Mouse (Mus musculus) cerebellum, postnatal 10 days (tissue): Measurements from ENCODE around the gene Mnx1.

ENCODE experiments used
- DNase-seq, 2 experiments: peaks; one replicate each; pipeline ENCODE4 v3.0.0; 2021; ENCODE audit warnings: mixed read lengths in 2 of 2

Gene Mnx1

DNA sequence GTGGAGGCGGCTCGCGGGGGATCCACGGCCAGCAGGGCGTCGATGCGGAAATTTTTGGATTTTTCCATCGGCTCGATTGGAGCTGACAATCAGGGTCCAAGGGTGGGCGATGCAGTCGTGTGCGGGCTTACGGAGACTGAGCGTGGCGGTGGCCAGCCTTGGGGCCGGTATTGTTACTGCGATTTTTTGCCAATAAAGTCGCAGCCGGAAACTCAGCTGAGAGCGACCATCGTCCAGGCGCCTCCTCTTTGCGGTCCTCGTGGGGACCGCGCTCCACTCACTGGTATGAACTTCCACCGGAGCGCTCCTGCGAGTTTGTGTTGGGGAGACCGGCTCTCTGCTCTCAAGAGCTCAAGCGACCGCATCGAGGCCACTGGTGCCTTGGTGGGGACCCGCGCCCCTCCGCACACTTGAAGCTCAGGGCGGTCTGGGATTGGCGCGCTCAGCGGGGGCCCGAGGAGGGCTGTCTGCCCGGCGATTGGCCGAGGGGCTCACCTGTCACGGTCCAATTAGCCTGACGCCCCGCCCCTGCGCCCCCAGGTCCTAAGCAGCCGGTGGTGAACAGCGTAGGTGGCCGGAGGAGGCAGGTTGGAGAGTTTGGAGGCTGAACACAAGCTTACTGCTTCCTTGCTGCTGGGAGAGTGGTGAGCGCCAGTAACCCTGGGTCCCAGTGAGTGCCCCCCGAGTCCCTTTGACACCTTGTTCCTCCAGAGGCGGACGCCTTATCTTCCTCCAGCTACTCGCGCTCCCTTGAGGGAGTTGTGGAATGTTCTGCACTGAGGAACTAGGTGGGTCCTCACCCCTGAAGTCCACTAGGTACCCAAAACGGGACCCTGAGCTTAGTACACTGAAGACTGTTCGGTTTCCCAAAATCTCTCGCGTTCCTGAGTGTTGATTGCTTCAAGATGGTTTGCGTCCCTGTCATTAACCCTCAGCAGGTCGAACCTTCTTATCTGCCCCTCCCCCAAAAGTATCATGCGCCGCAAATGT lies at the start of gene Mnx1:
Gene Mnx1 (minus strand): TSS at position 263 of the 990 bp plus-strand sequence.
- DNase-seq = peak; percentile 37 to 52

DNA sequence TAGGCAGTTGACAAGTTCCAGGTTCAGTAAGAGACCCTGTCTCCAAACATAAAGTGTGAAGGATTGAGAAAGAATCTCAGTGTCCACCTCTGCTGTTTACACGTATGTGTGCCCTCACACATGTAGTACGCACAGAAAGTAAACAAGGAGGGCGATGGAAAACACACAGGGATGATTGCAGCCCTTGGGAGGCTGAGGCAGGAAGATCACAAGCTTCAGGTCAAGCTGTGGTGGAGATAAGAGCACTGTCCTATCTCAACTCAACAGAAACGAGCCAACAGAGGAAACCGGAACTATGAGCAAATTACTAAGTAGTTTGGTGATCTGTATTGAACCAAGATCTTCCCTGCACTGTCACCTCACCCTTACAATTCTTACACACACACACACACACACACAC lies 38.2 kb upstream of the Mnx1 start:
- DNase-seq = no peak

DNA sequence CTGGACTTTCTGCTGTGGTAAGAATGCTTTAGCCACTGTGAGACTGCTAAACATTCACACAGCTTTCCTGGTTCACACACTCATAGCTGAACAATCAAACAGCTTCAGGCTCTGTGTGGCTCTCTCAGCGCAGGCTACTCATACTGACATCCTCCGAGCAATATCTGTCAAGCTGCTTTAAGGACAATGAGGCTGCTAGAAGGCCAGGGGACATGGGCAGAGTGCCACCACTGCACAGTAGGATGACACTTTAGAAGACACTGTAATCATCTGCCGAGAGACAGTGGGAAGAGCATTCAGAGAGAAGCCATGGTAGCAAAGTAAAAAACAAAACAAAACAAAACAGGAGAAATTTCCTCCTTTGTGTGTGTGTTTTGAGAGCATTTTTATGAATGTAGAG lies 37.6 kb upstream of the Mnx1 start:
- peak; percentile 12 to 39 for DNase-seq

DNA sequence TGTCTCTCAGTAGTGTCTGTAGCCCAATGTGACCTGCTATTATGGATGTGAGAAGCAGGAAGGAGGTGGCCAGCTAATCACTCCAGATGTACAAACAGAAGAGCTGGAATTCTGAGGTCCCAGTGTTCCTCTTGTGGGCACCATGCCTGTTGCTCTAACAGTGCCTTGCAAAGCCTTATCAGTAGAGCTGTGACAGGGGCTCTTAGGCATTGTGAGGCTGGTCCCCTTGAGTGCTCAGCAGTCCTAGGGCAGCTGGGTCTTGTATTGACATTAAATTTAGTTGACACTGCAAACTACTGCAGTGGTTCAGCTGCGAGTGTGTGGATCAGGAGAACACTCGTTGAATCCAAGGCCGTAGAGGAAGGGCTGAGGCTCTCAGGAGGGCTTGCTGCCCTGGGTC lies 28.7 kb upstream of the Mnx1 start:
- DNase-seq = no peak

DNA sequence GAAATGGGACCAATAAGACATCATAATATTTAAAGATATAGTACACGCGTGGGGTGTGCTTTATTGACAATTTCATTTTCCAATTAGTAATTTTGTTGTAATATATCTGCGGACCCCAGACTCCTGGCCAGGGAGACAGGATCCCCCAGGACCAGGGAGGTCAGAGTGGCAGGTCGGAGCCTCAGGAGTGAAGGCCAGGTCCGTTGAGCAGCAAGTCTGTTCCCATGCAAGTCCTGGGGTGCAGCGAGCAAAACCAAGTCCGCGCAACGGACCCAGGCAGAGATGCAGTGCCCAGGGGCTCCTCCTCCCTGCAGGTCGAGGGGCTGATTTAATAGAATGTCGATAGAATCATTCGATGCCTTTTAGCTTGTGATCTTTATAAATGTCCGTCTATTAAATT lies 9.1 kb upstream of the Mnx1 start:
- DNase-seq = peak in 1 of 2 experiments; percentile 27

DNA sequence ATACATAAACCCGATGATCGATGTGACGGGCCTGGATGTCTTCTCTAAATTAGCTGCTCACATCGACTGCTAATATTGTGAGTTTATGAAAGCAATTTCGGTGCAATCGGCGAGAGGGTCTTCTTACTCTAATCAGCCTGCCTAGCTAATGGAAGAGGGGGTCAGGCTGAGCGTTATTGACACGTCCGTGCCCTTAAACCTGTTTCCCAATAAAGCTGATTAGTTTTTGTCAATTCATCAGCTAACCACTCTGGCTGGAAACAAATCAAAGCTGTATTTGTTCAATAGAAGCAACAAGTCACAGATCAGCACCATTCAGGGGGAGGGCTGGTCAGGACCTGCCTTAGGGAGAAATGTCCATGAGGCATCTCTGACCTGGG lies 7.7 kb upstream of the Mnx1 start:
- DNase-seq = peak in 1 of 2 experiments; percentile 4

DNA sequence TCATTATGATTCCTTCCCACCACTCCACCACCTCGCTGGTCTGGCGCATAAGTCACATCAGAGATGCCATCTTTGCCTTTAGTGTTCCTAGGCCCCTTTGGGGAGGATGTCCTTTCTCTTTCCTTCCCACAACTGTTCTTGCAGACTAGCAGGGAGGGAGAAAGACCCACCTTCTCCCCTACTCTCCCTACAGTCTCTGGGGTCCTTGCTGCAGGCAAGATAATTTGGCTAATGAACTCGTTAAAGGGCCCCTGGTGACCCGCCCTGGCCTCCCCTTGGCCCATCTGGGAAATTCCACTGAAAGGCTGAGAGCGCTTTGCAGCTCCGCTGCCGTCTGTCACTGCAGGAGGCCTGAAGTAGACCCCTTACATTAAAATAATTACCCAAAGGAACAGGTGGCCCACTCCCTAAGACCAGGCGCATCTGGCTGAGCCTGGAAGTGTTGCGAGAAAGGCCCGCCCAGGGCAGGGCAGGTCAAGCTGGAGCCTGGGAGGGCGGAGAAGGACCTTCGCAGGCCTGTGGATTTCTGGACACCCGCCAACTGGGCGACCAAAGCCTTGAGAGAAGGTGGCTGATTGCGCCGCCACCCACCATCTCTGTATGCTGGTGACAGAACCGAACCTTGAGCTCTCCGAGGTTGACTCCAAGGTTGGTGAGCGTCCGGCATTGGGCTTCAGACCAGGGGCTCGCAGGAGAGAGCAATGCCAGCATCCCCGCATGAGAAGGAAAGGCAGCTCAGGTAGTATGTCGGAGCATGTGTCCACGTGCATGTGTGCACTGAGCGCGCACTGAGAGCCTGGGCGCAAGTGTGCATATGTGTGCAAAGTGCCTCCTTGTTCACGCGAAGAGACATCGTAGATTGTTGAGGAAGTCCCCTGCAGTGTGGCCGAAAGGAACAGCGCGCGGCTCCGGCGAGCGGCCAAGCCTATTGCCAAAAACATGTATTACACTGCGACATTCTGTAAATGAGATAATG lies 7.0 kb upstream of the Mnx1 start:
- peak; percentile 47 to 48 for DNase-seq

DNA sequence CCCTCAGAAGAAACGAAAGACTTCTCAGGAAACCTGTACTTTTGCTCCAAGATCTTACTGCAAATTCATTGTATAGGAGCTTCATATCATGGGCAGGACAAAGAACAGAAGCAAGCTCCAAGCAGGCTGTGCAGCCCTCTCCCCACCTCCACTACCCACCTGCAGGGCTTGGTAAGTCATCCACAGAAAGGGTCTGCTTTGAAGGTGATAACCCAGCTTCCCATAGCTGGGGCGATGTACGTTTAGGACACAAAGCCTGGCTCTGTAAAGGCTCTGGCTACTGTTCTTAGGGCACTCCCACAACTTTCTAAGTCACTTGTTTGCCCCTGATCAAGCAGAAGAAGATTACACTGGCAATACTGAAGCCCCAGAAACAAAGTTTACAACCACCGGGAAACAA lies 5.5 kb upstream of the Mnx1 start:
- DNase-seq = no peak

DNA sequence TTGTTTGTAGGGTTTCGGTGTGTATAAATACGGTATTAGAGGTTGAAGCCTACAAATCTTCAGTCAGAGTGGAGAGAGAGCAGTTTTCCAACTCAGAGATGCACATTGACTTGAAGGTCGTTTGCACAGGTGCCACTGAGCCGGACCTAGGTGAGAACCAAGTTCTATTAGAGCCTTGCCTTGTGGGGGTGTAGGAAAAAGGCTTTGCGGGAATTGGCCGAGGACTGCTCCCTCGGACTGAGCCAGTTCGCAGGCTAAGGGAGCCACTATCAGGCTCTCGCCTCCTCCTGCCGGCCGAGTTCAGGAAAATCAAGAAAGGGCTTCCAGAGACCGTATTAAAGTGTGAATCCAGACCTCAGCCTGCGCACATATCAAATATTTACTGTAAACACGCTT lies 926 bp upstream of the Mnx1 start:
- peak; percentile 66 to 71 for DNase-seq

DNA sequence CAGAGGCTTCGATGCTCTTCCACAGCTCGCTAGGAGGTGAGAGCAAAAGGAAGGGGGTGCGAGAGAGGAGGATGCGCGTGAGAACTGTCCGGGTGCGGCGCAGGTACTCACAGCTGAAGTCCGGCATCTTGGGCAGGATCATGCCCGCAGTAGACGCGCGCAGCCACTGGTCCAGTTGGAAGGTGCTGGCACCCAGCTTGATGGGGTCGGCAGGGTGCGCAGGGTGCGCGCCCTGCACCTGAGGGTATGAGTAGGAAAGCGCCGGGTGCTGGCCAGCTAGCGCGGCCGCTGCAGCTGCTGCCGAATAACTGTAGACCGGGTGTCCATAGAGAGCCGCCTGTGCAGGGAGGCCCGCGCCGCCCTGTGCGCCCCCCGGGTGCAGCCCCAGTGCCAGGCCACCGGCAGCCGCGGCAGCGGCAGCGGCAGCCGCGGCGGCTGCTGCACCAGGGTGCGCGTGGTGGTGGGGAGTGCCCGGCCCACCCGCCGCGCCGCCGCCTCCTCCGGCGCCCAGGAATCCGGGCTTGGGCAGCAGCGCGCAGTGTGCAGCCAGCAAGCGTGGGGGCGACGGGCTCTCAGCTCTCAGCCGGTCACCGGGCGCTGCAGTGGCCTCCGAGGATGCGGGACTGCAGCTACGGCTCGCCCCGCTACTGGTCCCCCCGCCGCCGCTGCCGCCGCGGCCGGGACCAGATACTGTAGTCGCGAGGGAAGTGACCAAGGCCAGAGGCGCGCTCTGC lies 629 bp downstream of the Mnx1 start:
- DNase-seq = peak in 1 of 2 experiments; percentile 25

DNA sequence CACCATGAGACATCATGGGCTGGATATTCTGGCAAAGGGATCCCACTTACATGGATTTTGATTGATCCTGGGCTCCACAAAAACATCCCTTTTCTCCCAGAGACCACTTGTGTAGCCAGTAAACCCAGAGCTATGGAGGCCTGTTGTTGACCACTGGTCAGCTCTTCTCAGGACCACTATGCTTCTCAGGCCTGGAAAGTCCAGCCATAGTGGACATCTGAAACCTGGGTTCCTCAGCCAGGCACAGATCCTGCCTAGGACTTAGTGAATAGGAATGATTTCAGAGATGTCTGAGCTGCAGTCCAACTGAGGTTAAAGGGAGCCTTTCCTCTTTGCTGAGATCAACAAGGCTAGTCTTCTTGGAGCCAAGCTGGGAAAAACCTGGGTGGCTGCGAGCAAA lies 2.2 kb downstream of the Mnx1 start:
- peak in 1 of 2 experiments; percentile 12 for DNase-seq

DNA sequence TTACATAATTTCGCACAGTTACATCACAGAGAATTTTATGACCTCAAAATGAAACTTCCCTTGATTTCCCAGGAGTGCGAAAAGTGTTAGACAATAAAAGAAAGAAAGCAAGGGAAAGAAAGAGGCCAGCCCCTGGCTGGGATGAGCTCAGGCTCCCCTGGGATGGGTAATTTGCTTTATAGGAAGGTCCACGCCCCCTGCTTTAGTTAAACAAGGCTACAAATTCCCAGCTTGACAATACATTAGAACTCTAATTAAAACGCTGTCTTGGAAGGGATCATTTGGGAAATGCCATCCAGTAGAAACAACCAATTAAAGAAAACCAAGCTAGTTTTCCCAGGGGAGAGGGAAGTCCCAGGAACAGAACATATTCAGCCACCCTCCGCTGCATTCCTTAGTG lies 2.7 kb downstream of the Mnx1 start:
- no peak for DNase-seq

DNA sequence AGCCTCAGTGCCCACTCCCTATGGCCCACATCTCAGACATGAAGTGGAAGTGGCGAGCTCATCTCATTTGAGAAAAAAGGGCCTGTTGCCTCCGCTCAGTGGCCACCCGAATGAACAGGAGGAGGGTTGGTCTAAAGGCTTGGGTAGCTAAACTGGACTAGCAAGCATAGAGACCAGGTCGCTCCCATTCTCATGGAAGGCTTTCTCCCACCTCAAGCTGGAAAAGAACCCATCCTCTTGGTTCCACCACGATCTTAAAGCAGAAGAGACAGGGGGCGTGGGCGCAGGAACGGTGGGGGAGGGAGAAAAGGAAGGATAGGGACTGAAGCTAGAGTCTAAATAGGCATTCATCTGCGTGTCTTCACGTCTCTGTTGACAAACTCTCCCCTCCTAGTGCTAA lies 3.2 kb downstream of the Mnx1 start:
- DNase-seq = peak in 1 of 2 experiments; percentile 7

DNA sequence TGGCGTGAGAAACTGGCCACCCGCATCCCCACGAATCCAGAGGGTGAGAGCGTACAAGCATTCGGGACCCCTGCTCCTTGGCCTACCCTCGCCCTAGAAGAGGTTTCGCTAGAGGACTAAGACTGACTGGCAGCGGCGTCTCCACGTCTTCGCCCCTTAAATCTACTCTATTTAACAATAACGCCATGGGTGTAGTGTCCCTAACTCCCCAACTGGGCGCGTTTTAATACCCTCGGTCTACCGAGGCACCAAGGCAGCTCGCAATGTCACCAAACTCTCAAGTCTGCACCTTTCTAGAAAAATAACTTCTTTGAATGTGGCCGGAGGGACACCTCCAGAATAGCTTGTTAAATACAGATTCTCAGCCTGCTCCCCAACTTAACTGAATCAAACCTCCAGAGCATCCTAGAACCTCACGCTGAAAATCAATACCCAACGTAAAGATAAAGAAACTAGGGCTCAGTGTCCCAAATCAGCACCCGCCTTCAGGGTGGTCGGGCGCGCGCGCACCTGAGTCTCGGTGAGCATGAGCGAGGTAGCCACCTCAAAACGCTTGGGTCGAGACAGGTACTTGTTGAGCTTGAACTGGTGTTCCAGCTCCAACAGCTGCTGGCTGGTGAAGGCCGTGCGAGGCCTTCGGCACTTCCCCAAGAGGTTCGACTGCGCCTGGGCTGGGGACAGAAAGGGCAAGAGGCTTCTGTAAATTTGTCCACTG lies 3.9 kb downstream of the Mnx1 start:
- DNase-seq = no peak

DNA sequence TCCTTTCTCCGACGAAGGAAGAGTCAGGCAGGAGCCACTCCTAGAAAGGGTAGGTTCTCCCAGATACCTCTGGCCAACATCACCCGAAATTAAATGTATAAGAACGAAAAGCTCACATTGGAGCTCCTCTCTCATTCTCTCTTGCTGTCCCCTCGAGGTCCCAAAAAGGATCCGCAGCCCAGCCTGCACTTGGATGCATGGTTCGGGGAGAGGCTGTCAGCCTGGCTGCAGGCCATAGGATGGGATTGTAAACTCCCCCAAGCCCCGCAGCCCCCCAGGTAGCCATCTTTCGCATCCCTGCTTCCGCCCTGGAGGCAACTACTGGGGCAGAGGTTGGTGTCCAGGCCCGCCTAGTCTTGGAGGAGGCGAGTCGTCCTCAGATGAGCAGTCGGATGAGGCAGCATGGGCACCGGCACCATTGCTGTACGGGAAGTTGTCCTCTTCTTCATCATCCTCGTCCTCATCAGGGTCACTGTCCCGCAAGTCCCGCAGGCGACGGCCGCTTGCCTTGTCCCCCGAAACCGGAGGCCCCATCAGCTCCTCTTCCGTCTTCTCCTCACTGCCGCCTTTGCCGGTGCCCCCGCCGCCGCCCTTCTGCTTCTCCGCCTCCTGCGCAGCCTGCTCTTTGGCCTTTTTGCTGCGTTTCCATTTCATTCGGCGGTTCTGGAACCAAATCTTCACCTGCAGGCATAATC lies 4.6 kb downstream of the Mnx1 start:
- peak in 1 of 2 experiments; percentile 43 for DNase-seq

DNA sequence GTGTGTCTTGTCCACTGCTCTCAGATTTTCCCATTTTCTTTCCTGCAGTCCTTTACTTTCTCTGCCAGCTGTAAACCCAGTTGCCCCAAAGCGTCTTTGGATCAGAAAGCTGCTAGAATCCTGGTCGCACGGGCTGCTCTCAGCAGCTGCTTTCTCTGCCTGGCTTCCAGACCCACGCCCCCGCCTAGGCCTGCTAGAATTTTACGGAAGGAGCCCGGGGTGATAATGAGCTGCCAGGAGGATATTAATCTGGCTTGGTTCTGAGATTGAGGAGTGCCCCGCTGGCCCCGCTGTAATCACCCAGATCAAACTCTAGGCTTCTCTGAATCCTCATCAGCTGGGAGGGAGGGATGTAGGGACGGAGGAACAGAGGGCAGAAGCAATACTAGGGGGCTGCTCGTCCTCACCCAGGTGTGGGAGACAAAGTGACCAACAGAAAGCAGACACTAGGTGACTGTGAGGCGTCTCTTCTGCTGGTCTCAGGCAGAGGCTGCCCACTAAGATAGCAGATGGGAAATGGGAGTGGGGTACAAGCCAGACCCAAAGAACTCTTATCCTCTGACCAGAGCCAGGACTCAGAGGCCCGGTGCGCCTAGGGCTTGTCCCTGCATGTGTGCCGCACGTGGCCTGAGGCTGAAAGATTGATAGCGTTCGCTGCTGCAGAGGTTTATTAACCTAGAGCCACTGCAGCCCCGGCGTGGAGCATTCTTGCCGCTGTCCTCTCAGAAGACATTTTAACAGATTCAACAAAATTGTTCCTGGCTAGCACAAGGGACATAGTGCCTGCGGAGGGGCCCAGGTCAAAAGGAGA lies 6.2 kb downstream of the Mnx1 start:
- DNase-seq = peak in 1 of 2 experiments; percentile 37

DNA sequence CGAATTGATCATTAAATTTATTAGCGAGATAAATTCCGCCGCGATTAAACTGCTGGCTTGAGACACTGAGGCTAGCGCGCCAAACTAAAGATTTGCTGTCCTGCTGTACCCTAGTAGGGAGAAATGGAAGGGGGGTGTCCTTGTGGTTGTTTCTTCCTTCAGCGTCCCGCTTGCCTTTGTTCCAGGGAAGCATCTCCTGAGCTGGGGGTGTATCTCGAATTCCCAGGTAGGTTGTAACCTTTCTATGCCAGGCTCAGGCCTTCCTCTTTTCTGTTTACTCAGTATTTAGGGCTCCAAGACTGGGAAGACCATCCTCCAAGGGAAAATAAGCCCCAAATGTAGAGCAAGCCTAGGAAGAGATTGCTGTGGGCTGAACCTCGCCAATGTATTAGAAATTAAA lies 6.9 kb downstream of the Mnx1 start:
- no peak for DNase-seq

DNA sequence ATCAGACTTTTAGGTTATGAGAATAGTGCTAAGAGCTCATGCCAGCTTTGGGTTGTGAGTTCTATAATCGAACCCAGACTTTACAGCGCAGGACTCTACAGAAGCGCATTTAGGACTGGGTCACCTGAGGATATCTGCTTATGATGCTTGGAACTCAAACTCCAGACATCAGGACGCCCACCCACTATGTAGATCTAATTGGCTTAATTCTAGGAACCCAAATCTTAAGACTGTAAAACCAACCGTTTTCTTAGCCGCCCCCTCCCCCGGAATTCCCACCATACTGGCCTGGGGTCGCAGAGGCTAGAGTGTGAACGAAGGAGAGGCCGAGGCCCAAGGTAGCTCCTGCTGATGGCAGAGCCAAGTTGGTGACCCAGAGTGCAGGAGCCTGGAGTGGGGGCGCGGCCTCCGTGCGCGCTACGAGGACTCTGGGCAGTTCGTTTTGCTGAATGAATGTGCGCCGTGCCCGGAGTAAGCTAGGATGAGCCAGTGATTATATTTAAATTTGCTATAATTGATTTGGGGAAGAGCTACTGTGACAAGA lies 7.3 kb downstream of the Mnx1 start:
- DNase-seq = peak in 1 of 2 experiments; percentile 27

DNA sequence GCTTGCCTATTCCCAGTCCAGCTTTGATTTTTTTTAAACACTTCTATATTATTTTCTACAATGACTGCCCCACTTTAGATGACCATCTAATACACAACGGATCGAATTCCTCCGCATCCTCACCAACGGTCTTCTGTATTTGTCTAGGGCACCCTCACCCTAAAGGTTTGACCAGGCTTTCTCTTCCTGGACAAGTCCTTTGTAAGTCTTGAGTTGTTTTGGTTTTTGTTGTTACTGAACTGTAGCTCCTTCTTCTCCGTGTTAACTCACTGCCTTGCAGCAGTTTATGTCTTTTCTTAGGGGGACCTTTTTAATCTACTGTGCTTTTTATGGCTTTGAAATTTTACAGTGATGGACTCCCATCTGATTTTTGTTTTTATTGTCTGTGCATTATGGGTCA lies 8.0 kb downstream of the Mnx1 start:
- DNase-seq = peak in 1 of 2 experiments; percentile 20

DNA sequence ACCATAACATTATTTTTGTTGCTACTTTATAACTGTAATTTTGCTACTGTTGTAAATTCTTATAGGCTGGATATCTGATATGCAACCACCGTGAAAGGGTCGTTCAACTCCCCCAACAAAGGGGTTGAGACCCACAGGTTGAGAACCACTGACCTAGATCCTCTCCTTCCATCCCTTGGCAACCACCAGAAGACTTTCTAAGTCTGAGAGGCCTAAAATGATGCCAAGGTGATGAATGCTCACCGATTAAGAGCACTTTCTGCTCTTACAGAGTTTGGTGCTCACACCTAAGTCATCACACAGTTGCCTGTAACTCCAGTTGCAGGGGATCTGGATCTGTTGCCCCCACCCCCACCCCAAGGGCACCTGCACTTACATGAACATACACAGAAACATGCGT lies 8.8 kb downstream of the Mnx1 start:
- peak in 1 of 2 experiments; percentile 4 for DNase-seq
